Mouse (Mus musculus) erythroblast, embryonic 14.5 days (primary cell): ENCODE data around the gene Clstn2.

Source experiments
- GATA1 ChIP-seq: IDR thresholded peaks from 2 replicates; pipeline ENCODE4 v1.6.1; 2012; ENCODE audit warnings: low read length, inconsistent platforms, mixed read lengths
- TAL1 ChIP-seq: IDR thresholded peaks from 3 replicates; pipeline ENCODE4 v1.6.1; 2012; ENCODE audit warnings: low read length, inconsistent platforms, mixed read lengths

DNA sequence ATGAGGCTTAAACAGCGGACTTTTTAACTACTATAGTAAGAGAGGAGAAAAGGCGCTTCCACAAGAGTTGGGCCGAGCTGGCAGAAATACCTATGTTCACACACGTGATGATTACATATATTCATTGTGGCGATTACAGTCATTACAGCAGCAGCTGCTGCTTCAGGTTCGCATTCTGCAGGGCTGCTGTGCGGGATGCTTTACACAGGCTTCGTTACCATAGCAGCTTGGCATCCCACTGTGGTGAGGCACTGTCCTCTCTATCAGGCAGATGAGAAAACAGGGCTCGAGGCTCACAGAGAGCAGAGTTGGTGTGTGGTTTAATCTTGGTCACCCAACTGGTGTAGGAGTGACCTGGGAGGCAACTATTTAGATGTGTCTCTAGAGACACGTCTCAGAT, 205.3 kb downstream of the Clstn2 start:
- TF ChIP-seq GATA1 (no peak), TAL1 (no peak)
